Mouse (Mus musculus) retina, embryonic 14.5 days (tissue): ENCODE measurements around the gene Cgnl1.

Experiments
- DNase-seq: peaks from one replicate; pipeline ENCODE4 v3.0.0-alpha.2; 2015; ENCODE audit warnings: low spot score

Gene Cgnl1

DNA sequence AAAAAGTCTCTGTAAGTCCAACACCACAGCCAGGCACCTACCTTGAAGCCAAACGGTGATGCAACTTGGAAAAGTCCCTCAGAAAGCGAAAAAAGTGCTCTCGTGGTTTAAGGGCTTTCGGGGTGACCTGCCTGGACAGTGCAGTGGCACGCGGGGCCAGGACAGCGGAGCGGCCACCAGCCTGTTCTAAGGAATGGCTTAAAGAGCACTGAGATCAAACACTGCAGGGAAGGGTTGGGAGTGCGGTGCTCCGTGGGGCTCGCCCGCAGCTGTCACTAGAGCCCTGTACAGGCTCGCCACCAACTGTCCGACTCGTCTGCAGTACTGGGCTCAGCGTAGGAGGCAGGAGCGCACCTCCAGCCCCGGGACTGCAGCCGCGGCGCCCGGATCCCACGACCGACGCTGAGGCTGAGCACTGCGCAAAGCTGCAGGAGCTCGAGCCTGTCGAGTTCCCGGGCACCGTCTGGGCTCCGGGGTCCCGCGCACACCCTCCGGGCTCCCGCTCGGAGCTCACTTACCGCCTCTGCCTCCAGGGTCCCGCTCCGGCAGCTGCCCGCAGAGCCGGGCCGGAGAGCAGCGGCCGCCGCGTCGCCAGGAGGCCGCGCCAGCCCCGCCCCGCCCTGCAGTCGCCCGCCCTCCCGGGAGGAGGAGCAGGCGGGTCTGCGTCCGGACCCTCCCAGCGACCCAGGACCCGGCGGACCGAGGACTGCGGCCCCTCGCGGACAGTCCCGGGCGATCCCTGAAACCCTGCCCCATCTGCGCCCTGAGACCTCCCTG is at the start of gene Cgnl1:
TSS of gene Cgnl1 (minus strand) at position 612 of the 777 bp plus-strand sequence.
- DNase-seq: peak; percentile 71

DNA sequence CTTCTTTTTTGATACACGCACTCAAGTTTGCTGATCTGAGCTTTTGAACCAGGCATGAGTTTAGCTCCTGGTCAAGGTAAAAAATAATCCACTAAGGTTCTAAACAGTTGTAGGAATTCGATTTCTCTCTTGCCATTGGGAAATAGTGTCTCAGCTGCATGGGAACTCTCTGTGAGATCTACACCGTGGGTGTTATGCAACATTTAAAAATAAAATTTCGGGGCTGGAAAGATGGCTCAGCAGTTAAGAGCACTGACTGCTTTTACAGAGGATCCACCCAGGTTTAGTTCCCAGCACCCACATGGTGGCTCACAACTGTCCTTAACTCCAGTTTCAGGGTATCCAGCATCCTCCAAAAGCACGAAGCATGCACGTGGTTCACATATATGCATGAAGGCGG is 47.1 kb upstream of the Cgnl1 start:
- no peak for DNase-seq

- no peak for DNase-seq
These were observed 44.7 kb upstream of the Cgnl1 start for GRCm38 (mm10) chr9:71816121-71816520.

GRCm38 (mm10) chr9:71813565-71813964 is 42.2 kb upstream of the Cgnl1 start:
- no peak for DNase-seq

DNA sequence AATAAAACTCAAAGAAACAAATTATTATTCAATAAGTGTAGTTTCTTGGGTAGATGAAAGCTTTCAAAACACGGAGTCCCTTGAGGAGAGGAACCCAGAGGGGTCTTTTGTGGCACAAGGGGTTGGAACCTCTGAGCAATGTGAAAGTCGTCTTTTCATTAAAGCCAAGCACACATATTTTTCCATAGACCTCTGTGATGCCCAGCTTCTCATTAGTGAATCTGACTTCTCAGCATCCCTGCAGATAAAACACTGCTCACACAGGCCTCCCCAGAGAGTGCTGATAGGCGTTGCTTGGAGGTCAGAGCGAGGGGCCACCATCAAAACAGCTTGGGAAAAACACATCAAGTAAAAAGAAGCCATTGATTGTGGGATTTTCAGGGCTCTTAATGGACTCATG is 41.5 kb upstream of the Cgnl1 start:
- no peak for DNase-seq

- peak; percentile 34 for DNase-seq
These were observed 41.0 kb upstream of the Cgnl1 start for GRCm38 (mm10) chr9:71812402-71812801.

- DNase-seq: no peak
These were observed 40.0 kb upstream of the Cgnl1 start for GRCm38 (mm10) chr9:71811404-71811803.

GRCm38 (mm10) chr9:71810723-71811122 is 39.3 kb upstream of the Cgnl1 start:
- DNase-seq: no peak

DNA sequence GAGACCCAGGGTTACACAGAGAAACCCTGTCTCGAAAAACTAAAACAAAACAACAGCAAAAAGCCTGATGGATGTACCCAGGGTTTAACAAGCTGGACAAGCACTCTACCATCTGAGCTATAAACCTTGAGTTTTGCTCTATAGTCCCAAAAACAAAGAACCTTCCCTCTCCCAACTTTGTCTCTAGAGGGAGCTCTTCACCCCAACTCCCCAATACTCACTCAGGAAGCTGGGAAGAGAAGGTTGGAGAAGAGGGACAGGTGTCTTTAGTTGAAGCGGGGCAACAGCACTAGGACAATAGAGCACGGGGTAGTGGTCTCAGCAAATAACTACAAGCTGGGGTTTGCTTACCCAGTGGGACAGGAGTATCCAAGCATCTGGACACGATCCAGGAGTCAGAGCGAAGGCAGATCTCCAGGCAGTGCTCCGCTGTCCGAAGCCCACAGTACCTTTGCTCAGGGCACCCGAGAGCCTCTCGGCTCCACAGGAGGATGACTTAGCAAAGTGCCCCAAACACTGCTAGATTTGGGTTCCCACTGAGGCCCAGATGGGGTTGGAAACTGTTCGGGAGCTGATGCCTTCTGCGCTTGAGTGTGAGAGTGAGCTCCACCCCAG is 37.3 kb upstream of the Cgnl1 start:
- peak; percentile 52 for DNase-seq

GRCm38 (mm10) chr9:71807801-71808200 is 36.4 kb upstream of the Cgnl1 start:
- no peak for DNase-seq

- DNase-seq: peak; percentile 92
These were observed 35.0 kb upstream of the Cgnl1 start for GRCm38 (mm10) chr9:71806422-71806805.

GRCm38 (mm10) chr9:71805646-71806421 is 34.4 kb upstream of the Cgnl1 start:
- no peak for DNase-seq

DNA sequence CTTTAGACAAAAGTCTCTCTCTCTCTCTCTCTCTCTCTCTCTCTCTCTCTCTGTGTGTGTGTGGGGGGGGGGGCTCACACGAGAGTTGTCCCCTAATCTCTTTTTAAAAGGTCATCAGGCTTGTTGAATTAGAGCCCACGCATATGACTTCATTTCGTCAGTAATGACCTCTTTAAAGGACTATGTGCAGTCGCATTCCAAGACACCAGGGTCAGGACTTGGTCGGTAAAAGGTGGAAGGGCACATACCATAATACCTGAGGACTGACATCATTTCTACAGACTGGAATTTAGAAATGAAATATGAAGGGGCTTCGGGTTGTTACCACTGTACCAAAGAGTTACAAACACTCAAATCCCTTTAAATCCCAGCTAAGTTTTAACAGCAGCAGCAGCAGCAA is 32.7 kb upstream of the Cgnl1 start:
- no peak for DNase-seq

DNA sequence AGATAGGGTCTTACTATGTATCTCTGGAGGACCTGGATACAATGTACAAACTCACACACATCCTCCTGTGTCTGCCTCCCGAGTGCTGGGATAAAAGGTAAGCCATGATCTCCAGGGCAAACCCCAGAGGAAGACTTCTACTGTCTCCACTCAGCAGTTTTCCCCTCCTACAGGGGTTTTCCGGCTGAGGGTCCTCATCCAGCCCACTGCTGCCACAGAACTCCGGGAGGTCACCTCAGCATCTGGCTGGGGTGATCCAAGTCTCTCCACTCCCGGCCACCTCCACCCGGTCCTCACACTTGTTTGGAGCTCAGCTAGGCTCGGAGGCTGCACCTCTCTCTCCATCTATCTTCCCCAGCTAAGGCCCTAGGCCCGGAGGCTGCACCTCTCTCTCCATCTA is 31.9 kb upstream of the Cgnl1 start:
- DNase-seq: no peak

DNA sequence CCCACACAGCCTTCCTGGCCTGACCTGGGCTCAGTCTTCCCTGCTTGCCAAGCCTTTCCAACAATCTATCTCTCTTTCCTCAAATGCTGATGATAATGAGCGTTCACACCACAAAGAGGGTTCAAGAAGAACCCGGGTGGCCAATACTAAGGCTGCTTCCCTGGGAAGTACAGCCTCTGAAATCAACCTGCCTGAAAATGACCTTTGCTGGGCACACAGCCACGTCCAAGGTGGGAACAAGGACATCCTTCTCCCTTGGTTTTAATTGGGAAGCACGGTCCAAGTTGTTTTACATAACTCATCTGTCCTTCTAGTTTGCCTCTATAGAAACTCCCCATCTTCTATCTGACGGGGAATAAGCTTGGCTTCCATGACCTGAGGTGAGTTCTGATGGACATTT is 28.2 kb upstream of the Cgnl1 start:
- DNase-seq: no peak

- no peak for DNase-seq
These were observed 26.8 kb upstream of the Cgnl1 start for GRCm38 (mm10) chr9:71798176-71798575.

GRCm38 (mm10) chr9:71777404-71777803 is 6.0 kb upstream of the Cgnl1 start:
- no peak for DNase-seq

- no peak for DNase-seq
These were observed 4.9 kb upstream of the Cgnl1 start for GRCm38 (mm10) chr9:71776337-71776736.

DNA sequence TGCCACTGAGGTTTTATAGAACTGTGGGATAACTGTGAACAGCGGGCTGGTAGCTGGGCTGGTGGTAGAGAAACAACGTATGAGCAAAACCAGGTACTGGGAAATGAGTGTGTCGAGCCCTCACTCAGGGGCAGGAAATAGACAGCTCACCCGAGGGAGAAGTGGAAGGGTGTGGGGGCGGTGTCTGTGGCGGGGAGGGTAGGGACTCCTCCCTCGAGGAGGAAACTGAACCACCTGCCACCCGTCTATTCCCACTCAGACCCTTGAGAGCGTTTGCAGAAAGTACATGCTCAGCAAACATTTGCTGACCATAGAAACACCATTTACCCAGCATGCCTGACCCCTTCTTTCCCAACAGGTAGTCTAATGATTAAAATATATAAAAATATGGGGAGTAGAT is 2.2 kb upstream of the Cgnl1 start:
- no peak for DNase-seq

DNA sequence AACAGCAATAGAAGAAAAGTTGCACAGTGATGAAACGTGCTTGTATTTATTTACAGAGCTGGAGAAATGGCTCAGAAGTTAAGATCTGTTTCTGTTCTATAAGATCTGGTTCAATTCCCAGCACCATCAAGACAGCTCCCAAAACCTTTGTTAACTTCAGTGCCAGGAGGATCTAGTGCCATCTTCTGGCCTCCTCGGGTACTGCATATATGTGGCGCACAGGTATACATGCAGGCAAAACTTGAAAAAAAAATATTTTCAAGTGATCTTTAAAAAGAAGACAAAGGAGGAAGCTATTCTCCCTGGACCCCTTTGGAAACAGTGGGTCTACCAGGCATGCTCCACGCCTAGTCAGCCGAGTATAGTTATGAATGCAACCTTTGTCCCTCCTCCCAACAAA is 936 bp upstream of the Cgnl1 start:
- peak; percentile 45 for DNase-seq

GRCm38 (mm10) chr9:71770484-71770883 is 918 bp downstream of the Cgnl1 start:
- DNase-seq: no peak

GRCm38 (mm10) chr9:71769701-71770100 is 1.7 kb downstream of the Cgnl1 start:
- no peak for DNase-seq

GRCm38 (mm10) chr9:71768119-71768518 is 3.3 kb downstream of the Cgnl1 start:
- no peak for DNase-seq
